Mouse (Mus musculus) stomach, embryonic 16.5 days (tissue): Measurements from ENCODE around the gene Ppfia2. TPM values are rescaled to one million over a fixed set of nuclear protein-coding genes. Genes with fewer than 3 reads are reported as not detected.

Source experiments
- ATAC-seq: fragments of 200-750 bp; cut with Nextera tagmentation; 2 replicates; pipeline ENCODE4 v1.8.0; 2017; ENCODE audit warnings: moderate number of reproducible peaks, moderate TSS enrichment; ENCODE audit not compliant: insufficient read depth, low FRiP score
- H3K27ac ChIP-seq: fragments of 300-500 bp; sonication (generic); 2 replicates; pipeline ENCODE4 v1.5.1; 2014; ENCODE audit warnings: low read length
- H3K27me3 ChIP-seq: fragments of 300-500 bp; sonication (generic); 2 replicates; pipeline ENCODE4 v1.6.1; 2014; ENCODE audit warnings: low read length, control low read depth, mixed read lengths; ENCODE audit not compliant: control insufficient read depth, insufficient read depth
- H3K36me3 ChIP-seq: fragments of 300-500 bp; sonication (generic); 2 replicates; pipeline ENCODE4 v1.6.1; 2014; ENCODE audit warnings: low read length; ENCODE audit not compliant: control insufficient read depth, insufficient read depth
- H3K4me1 ChIP-seq: fragments of 300-500 bp; sonication (generic); 2 replicates; pipeline ENCODE4 v1.6.1; 2014; ENCODE audit warnings: low read length, control low read depth, mixed read lengths; ENCODE audit not compliant: control insufficient read depth, insufficient read depth
- H3K4me2 ChIP-seq: fragments of 300-500 bp; sonication (generic); 2 replicates; pipeline ENCODE4 v1.6.1; 2014; ENCODE audit warnings: low read depth, low read length, mixed read lengths
- H3K4me3 ChIP-seq: fragments of 300-500 bp; sonication (generic); replicated peaks from 2 replicates; pipeline ENCODE4 v1.5.1; 2014; ENCODE audit warnings: mild to moderate bottlenecking, low read length
- H3K9ac ChIP-seq: fragments of 300-500 bp; sonication (generic); 2 replicates; pipeline ENCODE4 v1.6.1; 2014; ENCODE audit warnings: low read length
- H3K9me3 ChIP-seq: fragments of 300-500 bp; sonication (generic); replicated peaks from 2 replicates; pipeline ENCODE4 v1.6.1; 2016; ENCODE audit warnings: low read length, control low read depth; ENCODE audit not compliant: control insufficient read depth
- WGBS: fragments of 180-500 bp; shearing (Covaris S2); extraction: QIAGEN DNeasy Blood & Tissue Kit; methylation state at CpG from one replicate; pipeline ENCODE4 v1.1.7; 2014; 5-methylcytosine and 5-hydroxymethylcytosine counted together
- polyA plus RNA-seq: library from polyadenylated mRNA; unstranded; fragments of >200 nt; fragmentation: Nextera tagmentation; extraction: Ambion mirVana; gene quantifications from 2 replicates; pipeline ENCODE4 v1.2.1, GENCODE M21; 2015

Gene Ppfia2
- polyA plus RNA-seq, 1 experiment from 2014 or later: 0.89 TPM

DNA sequence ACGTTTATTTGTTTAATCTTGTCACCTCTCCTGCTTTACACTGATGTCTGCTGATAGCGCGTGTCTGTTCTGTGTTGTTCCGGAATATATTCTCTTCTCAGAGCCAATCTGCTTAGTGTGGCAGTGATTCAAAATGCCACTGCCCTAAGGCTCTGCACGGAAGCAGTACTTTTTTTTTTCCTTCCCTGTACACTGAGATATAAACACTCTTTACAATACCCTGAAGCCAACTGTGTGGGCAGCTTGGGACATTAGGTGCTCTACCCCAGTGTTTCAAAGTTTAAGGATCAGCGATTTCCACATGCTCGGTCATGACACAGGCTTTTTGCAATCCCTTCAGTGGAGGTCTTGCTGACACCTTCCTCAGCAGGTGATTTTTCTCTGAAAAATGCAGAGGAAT, 163.8 kb downstream of the Ppfia2 start:
- Histone ChIP-seq H3K36me3 (no peaks in the 10 kb centered on the region), H3K27me3 (no peaks in the 10 kb centered on the region), H3K9ac (no peak overlapping the region), H3K4me1 (no peaks in the 10 kb centered on the region; the same call in 1 of the 2 replicates), H3K9me3 (no peaks in the 10 kb centered on the region), H3K4me3 (no peak overlapping the region), H3K27ac (no peak overlapping the region), H3K4me2 (no peak overlapping the region)
- 58% methylated on average over 7 of the region's 7 CpGs for WGBS
- no peak for ATAC-seq

DNA sequence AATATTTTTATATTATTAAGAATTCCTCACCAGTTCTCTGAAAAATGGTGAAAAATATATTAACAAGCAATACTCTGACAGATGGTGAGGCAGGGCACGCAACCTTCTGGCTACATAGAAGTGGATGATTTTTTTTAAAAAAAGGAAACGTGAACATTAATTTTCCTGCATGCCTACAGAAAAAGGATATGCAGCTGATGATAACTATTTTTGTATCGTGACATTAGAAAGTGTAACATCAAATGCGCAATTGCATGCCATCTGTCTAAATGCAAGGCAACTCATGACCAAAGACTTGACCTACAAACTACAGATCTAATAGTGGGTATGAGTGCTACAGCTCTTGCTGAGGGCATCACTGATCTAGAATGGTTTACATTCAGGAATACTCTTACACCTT, 182.1 kb downstream of the Ppfia2 start:
- no peaks in the 10 kb centered on the region for H3K9me3 ChIP-seq
- no peaks in the 10 kb centered on the region for H3K27me3 ChIP-seq
- H3K9ac ChIP-seq: no peak overlapping the region
- no peaks in the 10 kb centered on the region for H3K36me3 ChIP-seq
- no peak overlapping the region for H3K4me3 ChIP-seq
- WGBS: 87% methylated on average over 4 of the region's 4 CpGs
- H3K27ac ChIP-seq: no peak overlapping the region
- ATAC-seq: no peak
- H3K4me2 ChIP-seq: no peak overlapping the region
- H3K4me1 ChIP-seq: no peaks in the 10 kb centered on the region

DNA sequence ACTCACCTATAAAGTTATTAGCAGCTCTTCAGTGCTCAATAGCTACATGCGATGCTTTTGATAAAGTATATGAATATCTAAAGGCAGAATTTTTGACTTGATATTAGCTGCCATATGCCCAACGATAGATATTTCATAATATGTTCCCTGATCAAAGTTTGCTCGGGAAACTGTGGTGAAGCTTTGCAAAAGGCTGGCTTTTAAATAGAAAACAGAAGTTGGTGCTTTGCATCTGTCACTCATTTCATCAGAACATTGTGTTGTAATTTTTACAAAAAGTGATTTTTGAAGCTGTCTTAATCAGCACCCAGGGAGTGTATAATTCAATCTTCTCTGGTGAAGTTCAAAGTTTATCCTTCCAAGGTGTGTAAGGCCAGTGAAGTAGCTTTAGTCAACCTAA, 195.1 kb downstream of the Ppfia2 start:
- 86% methylated on average over 3 of the region's 3 CpGs for WGBS
- H3K9me3 ChIP-seq: no peaks in the 10 kb centered on the region
- ATAC-seq: no peak
- H3K36me3 ChIP-seq: no peaks in the 10 kb centered on the region
- no peaks in the 10 kb centered on the region for H3K27me3 ChIP-seq
- no peaks in the 10 kb centered on the region for H3K4me1 ChIP-seq
- H3K27ac ChIP-seq: no peak overlapping the region
- no peak overlapping the region for H3K4me3 ChIP-seq
- no peak overlapping the region for H3K9ac ChIP-seq
- no peak overlapping the region for H3K4me2 ChIP-seq

DNA sequence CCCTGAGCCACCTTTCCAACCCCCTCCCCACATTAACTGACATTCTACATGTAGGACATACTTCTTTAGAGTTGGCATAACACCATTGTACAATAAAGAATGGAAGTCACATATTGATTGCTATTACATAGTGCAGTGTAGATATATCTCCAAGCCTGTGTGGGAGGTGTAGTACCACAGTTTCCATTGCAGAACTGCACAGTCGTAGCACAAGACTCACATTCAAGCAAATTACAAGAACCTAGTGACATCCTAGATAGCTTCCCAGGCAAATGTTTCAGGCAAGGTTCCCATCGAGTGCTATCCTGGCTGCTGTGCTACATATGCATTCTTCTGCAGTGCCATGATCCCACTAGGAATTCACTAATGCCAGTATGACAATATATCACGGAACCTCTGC, 200.0 kb downstream of the Ppfia2 start:
- no peaks in the 10 kb centered on the region for H3K9me3 ChIP-seq
- no peak overlapping the region for H3K4me2 ChIP-seq
- H3K9ac ChIP-seq: no peak overlapping the region
- H3K36me3 ChIP-seq: no peaks in the 10 kb centered on the region
- H3K4me3 ChIP-seq: no peak overlapping the region
- H3K27me3 ChIP-seq: no peaks in the 10 kb centered on the region
- ATAC-seq: no peak
- no peaks in the 10 kb centered on the region for H3K4me1 ChIP-seq
- WGBS: 73% methylated on average over 3 of the region's 3 CpGs
- H3K27ac ChIP-seq: no peak overlapping the region

DNA sequence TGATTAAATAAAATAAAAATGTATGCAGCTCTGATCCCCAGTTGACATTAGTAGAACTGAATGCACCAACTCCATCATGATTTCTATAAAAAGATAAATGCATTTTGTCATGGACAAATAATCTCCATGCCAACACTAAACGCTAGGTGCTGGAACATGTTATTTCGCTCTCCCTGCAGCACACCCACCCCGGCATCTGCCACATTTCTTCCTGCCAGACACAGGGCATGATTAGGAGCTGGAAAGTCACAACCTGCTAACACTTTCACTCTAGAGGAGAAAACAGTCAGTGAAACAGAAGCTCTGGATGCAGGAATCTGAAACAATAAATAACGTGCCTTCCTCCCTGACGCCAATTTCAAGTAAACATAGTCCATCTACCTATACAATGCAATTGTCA, 211.3 kb downstream of the Ppfia2 start:
- Histone ChIP-seq H3K4me3 (no peak overlapping the region), H3K9me3 (no peaks in the 10 kb centered on the region), H3K27ac (no peak overlapping the region), H3K27me3 (no peaks in the 10 kb centered on the region), H3K4me2 (no peak overlapping the region), H3K4me1 (no peaks in the 10 kb centered on the region), H3K9ac (no peak overlapping the region), H3K36me3 (no peaks in the 10 kb centered on the region)
- WGBS: 81% methylated on average over 5 of the region's 5 CpGs
- ATAC-seq: no peak

DNA sequence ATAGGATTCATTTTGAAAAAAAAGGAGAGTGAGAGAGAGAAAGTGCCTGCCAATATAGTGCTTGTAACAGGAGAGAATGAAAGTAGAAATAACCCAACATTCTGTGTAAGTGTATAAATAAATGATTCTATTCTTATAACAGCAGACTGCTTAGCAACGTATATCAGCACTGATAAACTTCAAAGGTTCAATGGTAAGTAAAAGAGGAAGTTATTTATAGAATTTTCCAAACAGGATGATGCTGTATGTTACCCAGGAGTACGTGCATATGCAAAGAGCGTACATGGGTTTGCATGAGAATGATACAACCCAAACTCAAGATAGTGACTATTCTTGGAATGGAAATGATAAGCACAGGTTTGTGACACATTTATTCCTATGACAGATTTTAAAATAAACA, 215.4 kb downstream of the Ppfia2 start:
- H3K9ac ChIP-seq: no peak overlapping the region
- no peak for ATAC-seq
- no peaks in the 10 kb centered on the region for H3K4me1 ChIP-seq
- WGBS: 69% methylated on average over 3 of the region's 3 CpGs
- H3K4me2 ChIP-seq: no peak overlapping the region
- no peaks in the 10 kb centered on the region for H3K27me3 ChIP-seq
- H3K9me3 ChIP-seq: no peaks in the 10 kb centered on the region
- H3K36me3 ChIP-seq: no peaks in the 10 kb centered on the region
- H3K27ac ChIP-seq: no peak overlapping the region
- H3K4me3 ChIP-seq: no peak overlapping the region

DNA sequence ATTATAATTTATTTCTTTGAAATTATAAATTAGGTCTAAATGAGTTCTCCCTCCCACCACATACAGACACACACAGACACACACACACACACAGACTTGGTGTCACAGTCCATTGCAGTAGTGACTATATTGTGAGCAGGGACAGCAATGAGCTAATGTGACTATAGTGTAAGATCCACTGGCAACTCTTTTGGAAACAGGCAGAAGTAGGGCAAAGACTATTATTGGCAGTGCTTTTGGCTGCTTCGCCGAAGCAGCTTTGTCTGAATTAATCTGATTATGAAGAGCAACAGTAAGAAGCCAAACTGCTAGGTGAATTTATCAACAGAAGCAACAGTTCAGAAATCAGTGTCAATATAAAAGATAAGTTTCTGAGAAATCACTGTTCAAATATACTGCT, 249.8 kb downstream of the Ppfia2 start:
- Histone ChIP-seq H3K27ac (no peak overlapping the region), H3K27me3 (no peaks in the 10 kb centered on the region), H3K4me1 (no peaks in the 10 kb centered on the region), H3K9me3 (no peaks in the 10 kb centered on the region), H3K9ac (no peak overlapping the region), H3K4me2 (no peak overlapping the region), H3K4me3 (no peak overlapping the region), H3K36me3 (no peaks in the 10 kb centered on the region)
- 67% methylated on average over 2 of the region's 2 CpGs for WGBS
- no peak for ATAC-seq

DNA sequence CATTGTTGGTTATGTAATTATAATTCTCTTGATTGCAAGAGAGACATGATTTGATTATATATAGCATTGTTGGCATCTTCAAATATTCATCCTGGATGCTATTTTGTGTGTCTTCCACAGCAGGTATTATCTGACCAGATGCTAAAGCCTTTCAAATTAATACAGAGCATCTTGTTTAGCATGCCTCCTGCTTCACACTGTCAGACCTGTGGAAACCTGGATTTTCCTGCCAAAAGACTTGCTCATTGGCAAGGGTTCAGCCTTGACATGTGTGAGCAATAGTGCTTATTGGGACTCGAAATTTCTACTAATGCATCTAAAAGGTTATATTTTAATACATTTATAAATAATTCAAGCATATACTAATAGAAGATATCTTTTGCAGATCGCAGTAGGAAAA, 262.1 kb downstream of the Ppfia2 start:
- H3K4me2 ChIP-seq: no peak overlapping the region
- 58% methylated on average over 2 of the region's 2 CpGs for WGBS
- no peak overlapping the region for H3K4me3 ChIP-seq
- H3K36me3 ChIP-seq: no peaks in the 10 kb centered on the region
- H3K27me3 ChIP-seq: no peaks in the 10 kb centered on the region
- H3K27ac ChIP-seq: no peak overlapping the region
- no peaks in the 10 kb centered on the region for H3K9me3 ChIP-seq
- ATAC-seq: no peak
- H3K4me1 ChIP-seq: no peaks in the 10 kb centered on the region
- no peak overlapping the region for H3K9ac ChIP-seq

DNA sequence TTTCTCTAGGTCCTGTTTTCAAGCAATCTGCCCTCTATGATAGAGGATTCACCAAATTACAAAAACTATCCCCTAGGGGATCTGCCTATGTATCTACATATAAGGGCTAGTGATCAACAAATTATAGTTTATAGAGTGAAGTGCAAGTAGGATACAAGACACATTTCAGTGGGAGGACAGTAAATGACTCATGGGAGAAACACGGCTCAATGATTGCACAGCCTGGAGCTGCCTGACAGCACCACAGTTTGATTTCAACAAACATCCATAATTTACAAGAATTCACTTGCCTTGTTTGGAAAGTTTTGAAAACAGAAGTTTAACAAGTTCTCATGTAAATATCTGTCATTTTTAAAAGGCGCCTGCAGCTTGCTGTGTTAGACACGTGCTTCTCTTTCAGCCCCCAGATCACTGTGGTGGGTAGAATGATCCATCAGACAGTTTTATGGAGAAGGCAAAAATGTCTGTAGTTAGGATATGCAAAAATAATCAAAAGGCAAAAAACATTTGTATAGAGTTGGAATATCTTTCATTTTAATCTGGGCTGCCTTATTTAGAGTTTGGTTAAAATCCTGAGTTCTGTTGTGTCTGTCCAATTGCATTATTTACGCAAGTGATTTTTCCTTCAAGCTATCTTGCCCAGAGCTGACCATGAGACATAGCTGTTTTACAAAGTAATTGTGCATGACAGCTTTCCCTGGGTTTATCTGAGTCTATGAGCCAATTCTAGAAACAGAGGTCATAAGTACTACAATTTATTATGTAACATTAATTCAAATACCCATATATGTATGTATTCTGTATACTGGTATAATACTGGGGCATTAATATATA, 266.3 kb downstream of the Ppfia2 start:
- H3K36me3 ChIP-seq: no peaks in the 10 kb centered on the region
- WGBS: 73% methylated on average over 4 of the region's 4 CpGs
- no peak overlapping the region for H3K27ac ChIP-seq
- H3K27me3 ChIP-seq: no peaks in the 10 kb centered on the region
- no peaks in the 10 kb centered on the region for H3K9me3 ChIP-seq
- H3K4me2 ChIP-seq: no peak overlapping the region
- no peak overlapping the region for H3K9ac ChIP-seq
- no peak overlapping the region for H3K4me3 ChIP-seq
- no peak for ATAC-seq
- no peaks in the 10 kb centered on the region for H3K4me1 ChIP-seq
